Mouse (Mus musculus) urinary bladder, adult 18-20 months (tissue): ENCODE measurements around the gene Sgf29.
A peak's percentile ranks its signal among the peaks of the same experiment; 100 is the strongest.
"Not testable (repeated sequence)": the region's sequence is repeated elsewhere in the genome, so short reads cannot be mapped to it uniquely, and the experiment has no call there.

ENCODE experiments used
- DNase-seq, 2 experiments: peaks; one replicate each; pipeline ENCODE4 v3.0.0; 2022; ENCODE audit warnings: low spot score in 2 of 2, mixed read lengths in 2 of 2

The Sgf29 gene

DNA sequence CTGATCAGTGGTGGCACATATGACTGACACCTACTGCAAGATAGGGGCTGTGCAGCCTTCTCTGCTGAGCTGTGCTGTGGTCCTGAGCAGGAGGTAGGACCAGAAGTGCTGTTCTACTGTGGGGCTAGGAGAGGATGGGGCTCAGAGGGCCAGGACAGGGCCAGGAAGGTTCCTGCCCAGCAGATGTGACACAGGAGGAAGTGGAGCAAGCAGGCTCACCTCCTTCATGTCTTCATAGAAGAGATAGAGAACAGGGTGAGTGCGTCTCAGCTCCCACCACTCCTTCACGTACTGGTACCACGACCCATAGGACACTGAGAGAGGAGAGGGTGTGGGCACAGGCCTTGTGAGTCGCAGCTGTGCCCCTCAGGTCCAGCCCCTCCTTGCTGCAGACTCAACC is 39.0 kb downstream of the Sgf29 start:
- not testable (repeated sequence) for DNase-seq

DNA sequence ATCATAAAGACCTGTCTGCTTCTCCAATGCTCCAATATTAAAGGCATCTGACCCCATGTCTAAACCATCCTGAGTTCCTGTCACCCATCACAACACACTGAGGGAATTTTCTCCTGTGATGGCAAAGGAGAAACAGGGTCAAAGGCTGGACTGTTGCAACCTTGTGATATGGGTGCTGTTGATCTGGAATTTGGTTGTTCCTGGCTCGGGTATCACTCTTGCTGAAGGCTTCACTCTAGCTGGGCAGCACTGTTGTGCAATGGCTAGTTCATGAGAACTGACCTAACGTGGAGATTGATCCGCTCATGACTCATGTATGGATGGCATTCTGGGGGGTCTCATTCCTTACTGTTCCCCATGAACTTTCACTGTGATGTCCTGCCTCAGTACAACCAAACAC is 39.9 kb downstream of the Sgf29 start:
- no peak for DNase-seq

DNA sequence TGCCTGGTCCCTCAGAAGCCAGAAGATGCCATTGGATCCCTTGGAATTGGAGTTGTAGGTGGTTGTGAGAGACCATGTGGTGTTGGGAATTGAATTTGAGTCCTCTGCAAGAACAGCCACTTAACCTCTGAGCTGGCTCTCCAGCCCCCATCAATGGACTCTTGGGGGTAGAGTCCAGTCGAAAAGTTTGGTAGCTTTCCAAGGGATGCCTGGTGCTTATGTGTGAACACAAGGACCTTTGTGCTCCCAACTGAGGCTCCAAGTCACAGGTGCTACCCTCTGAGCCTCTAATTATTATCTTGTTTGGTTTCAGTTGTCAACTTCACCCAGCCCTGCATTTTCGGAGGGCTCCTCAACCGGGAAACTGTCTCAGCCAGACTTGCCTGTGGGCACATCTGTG is 41.6 kb downstream of the Sgf29 start:
- no peak for DNase-seq

DNA sequence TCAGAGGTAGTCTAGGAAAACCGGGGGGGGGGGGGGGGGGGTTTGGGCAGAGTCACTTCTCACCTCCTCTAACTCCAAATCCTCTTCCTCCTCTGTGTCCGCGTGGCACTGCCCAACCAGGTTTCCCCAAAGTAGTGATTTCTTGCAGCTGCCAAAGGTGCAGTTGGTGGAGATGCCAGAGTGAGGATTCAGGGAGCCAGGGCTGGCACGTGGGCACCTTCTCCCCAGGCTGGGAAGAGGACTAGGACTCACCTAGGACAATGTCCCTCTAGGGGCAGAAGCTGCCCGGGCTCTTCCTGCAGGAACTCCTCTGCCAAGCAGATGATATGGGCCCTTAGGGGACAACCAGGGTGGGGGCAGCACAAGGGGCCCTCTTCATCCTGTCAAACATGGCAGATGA is 42.6 kb downstream of the Sgf29 start:
- no peak for DNase-seq

DNA sequence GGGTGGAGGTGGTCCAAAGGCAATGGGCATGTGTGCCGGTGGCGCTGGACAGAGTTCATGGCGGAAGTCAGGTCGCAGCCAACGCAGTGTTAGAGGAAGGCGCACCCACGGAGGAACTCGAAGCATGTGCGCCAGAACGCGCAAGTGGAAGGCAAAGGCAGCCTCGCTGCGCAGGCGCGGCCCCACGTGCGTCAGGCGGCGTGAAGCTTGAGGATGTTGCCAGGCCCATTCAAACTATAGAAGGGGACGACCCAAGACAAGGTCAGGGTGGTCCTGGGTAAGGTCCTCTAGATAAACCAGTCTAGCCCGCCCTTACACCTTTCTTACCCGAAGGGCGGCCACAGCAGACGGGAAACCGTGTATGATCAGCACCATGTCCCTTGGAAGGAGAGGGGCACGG is 43.3 kb downstream of the Sgf29 start:
- no peak for DNase-seq

DNA sequence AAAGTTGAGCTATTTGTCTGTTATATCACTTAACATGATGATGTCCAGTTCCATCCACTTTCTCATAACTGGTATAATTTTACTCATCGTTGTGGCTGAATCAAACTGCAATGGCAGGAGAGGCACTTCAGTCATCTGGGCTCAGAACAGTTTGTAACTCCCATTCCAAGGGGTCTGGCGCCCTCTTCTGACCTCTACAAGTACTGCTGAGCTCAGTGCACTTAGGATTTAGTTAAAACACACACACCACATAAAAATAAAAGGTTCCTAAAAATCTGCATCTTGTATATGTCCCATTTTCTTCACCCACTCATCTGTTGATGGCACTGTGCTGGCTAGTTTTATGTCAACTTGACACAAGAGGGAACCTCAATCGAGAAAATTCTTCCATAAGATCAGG is 44.1 kb downstream of the Sgf29 start:
- DNase-seq = peak; percentile 57 to 62

DNA sequence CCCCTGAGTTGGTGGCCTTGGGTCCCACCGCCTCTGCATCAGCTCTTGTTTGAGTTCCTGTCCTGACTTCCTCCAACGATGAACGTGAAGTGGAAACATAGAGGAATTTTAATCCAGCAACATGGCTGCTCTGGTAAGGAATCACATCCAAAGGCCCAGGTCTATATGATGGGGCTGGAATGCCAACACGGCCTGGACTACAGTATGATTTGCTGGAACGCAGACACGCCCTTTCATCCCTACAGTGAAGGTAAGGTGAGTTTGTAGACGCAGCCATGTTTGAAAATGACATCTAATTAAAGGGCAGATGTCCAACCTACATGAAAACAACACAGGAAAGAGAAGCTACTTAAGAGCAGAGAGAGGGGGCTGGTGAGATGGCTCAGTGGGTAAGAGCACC is 44.7 kb downstream of the Sgf29 start:
- no peak for DNase-seq

DNA sequence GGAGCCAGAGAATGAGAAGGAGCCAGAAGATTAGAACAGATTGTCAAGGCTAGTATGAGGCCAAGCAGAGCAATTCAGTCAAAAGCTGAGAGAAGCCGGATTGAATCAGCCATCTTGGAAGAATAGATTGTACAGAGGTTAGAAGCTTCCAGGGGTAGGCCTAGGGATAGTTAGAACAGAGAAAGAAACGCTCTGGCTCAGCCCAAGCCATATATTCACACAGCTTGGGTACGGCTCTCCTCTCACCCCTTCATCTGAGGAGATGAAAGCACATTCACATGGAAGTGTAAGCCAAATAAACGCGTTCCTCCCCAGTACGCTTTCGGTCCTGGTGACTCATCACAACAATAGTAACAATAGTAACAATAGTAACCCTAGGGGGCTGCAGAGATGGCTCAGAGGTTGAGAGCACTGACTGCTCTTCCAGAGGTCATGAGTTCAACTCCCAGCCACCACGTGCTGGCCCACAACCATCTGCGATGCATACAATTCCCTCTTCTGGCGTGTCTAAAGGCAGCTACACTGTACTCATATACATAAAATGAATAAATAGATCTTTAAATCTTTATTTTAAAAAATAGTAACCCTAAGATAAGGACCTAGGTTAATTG is 45.4 kb downstream of the Sgf29 start:
- DNase-seq = no peak

DNA sequence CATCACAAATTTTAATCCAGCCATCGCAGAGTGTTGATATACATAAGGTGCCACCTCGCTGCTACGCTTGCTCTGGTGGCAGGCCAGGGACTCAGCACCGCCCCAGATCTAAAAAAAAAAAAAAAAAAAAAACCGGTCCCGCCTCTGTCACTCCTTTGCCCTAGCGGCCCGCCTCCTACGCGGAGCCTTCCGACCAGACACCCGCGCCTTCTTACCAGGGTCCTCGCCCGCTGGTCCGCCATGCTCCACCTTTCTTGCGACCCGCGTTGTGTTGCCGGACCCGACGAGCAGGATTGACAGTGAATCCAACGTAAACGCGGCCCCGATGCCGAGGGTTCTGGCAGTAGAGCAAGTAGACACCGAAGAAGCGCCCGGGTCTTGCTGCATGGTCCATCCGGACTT is 46.1 kb downstream of the Sgf29 start, which contains the start of gene Bola2:
Gene Bola2, plus strand, starts transcription at position 192 of the 402 bp plus-strand sequence.
- DNase-seq = peak; percentile 61 to 74

DNA sequence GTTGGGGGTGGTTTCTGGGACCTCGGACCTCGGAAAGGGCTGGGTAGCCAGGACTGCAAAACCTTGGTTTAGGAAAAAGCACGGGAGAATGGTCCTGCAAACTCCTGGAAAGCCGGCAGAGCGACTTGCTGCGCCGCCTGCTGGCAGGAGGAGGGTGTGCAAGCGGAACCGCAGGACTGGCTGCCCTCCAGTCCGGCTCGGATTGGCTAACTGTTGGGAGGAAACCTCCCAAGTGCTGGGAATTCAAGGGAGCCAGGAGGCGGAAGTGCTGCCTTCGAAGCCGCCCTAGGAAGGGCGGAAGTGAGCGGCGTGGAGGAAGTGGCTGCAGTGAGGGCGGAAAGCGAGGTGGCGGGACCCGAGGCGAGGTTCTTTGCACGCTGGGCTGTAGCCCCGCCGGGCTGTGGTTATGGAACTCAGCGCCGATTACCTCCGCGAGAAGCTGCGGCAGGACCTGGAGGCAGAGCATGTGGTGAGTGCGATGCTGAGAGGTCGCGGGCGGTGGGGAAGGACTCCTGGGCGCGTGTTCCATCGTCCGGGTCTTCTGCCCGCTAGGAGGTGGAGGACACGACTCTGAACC is 46.6 kb downstream of the Sgf29 start, which contains the start of gene Slx1b:
Gene Slx1b, minus strand, starts transcription at position 154 of the 577 bp plus-strand sequence.
- DNase-seq = peak; percentile 83 to 94

DNA sequence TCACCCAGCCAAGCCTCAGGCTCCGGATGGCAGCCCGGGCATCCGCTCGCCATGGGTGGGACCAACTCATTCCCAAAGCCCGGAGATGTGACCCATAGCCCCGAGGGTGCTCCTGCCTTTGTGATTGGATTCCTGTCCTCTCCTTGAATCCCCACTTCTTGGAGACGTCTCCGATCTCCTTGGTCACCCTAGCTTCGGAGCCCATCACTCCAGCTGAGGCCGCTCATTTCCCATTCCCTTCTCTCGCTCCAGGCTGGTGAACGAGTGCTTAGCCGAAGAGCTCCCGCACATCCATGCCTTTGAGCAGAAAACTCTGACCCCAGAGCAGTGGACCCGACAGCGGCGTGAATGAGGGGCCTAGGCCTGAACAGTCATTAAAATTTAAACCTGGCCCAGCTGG is 47.2 kb downstream of the Sgf29 start:
- DNase-seq = no peak

DNA sequence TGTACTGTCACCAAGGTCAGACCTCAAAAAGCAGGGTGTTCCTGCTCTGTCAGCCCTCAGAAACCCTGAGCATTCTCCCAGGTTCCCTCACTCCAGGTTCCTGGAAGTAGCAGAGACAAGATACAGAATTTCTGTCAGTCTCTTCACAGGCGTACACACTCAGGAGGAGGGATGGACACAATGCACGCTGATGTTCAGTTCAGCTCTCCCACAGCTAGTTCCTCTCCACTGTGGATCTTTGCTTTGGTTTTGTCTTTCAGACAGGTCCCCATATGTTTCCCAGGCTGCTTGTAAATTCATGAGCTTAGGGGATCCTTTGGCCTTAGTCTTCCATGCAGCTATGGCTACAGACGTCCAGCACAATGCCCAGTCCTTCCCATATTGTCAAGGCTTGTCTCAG is 47.8 kb downstream of the Sgf29 start:
- no peak for DNase-seq

DNA sequence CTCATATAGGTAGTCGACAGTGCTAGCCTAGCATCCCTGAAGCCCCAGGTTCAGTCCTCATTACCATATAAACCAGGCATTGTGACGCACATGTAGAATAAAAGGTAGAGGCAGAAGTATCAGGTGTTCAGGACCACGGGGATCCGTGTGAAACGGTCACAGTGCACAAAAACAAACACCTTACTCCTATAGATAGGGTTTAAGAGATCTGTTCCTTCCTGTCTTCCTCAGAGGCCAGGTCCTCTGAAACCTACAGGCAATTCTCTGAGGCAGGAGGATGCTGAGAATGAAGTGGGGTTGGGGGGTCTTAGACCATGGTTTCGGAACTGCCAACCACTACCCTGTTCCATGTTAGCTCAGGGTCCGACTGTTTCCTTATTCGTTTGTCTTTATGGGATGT is 48.7 kb downstream of the Sgf29 start:
- no peak for DNase-seq

DNA sequence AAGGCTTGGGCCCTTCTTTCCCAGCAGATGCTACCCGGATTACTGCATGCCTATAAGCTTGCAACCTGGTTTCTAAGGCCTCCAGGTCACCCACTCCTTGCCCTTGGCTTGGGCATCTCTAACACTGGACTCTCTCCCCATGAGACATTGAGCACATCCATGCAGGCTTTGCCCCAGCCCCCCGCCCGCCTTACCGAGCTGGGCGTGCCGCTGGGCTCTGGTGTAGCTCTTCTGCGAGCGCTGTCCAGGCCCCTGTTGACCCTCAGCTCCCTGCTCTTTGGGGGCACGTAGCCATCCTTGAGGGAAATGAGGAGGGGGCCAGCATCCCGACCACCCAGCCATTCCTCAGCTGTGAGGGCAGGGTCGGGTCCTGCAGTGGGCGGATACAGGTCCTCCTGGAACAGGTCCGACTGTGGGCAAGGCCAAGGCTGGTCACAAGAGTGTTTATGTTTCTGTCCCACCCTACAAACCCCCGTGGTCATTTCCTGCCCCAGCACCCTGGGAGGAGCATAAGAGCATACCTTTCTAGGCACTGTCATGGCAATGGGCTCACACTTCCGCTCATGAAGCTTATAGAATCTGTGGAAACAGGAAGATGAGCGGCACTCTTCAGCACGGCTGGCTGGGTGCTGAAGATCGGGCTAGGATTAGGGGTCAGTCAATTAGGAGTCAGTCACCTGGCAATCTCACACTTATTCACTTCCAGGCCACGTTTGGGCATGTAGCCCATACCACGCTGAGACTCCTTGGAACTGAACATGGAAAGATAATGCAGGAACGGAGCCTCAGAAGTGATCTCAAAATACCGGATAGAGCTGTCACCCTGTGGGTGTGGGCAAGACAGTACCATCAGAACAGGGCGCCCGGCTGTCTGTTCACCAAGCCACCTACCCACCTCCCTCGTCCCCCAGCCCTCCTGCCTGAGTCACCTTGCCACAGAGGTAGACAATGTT is 51.2 kb downstream of the Sgf29 start:
- no peak for DNase-seq

DNA sequence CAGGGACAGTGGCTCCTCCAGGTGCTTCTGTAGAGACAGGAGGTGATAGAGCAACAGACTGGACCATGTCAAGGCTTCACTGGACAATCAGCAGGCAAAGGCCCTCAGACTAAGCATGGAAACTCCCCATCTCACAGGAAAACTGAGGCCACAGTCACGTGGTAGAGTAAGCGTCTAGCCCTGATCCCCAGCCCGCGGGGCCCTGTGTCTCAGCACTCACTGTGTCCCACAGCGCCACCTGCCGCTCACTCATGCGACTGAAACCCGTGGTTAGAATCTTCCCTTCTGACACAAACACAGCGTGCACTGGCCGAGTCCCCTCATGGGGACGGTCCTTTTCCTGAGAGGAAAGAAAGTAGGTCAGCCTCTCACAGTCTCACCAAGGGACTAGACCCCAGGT is 52.0 kb downstream of the Sgf29 start:
- DNase-seq = peak; percentile 60 to 85

DNA sequence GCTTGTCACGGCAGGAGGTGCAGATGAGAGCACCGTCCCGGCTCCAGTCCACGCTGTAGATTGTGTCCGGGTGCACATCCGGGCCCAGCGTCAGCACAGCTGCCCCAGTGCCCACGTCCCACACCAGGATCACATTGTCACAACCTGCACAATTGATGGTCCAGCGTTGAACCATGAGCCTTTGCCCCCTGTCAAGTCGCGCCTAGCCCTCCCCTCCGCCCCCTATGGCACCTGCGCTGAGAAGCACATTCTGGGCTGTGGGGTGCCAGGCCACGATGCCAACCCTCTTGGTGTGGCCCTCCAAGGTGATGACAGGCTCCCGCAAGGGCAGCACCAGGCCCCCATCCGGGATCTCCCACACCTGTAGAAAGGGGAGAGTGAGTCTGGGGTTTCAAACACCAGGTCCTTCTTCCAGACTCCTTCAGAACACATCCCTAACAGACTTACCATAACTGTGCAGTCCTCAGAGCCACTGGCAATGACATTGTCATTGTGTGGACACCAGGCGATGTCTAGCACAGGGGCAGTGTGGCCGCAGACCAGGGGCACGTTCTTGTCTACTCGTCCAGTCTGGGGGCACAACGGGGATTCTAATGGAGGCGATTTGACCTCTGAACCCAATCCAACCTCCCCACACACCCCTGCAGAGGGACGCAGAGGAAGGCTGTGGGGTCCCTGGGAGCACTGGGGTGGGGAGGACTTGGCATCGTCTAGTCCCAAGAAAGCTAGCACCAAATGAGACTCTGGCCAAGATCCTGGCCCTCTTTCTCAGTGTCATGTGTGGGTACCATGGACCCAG is 52.6 kb downstream of the Sgf29 start:
- DNase-seq = no peak

DNA sequence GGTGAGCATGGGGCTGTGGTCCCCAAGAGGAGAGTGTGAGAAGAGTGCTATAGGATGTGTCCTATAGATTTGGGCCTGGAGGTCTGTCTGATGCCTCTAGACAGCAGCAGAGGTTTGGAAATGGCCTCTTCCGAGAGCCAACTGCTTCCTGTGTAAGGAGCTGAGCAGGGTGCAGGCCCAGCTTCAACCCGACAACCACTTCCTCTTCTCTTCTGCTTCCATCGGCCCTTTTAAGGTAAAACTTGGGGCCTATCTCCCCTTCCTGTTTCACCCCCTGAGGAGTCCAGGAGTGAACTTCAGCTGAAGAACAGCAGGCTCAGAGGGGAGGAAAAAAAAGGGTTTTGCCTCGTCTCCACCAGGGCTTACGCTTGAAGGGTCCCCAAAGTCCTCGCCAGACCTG is 53.2 kb downstream of the Sgf29 start:
- DNase-seq = no peak

DNA sequence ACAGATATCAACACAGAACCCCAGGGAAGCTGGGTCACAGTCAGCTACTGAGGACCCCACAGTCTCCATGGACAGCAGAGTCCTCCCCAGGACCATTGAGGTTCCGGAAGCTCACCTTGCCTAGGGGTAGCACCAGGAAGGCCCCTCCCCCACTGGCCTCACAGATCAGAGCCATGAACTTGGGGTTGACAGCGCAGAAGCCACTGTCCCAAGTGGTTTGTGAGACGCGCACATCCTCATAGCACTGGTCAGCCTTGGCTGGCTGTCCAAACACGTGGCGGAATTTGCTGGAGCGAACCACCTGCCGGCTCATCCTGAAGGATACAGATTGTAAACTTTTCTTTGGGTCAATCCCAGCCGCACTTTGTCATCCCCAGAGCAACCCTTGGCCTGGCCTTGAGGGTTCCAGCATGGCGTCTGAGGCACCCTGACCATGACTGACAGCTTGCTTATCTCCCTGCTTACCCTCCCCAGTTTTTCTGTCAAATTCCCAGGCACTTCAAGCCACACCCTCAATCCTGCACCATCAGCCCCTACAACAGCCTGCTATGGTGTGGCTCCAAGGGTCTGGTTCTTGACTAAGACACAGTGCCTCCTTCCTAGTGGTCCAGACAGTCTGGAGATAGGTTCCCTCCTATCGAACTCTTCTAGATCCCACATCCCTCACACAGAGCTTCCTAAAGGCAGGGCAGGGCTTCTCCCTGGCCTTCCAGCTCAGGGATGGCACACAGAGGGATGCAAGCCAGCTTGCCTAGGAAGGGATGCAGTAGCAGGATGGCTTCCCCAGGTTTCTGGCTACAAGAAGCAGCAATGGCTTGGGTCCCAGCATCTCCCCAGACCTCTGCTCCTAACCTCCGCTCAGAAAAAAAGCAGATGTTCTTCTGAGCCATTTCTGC is 54.0 kb downstream of the Sgf29 start:
- no peak for DNase-seq

DNA sequence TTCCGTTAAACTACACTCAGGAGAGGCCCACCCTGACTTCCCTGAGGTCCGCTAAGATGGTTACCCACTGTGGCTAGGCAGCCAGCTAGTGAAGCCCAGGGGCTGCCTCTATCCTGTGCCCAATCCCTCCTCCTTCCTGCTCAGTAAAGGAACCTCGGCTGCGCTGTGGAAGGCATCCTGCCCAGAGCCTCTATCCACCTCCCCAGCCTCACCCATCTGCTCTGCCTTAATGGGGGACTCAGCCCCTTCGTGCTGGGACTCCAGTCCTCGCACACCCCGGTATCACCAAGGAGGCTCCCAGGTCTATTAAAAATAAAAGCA is 54.6 kb downstream of the Sgf29 start:
- no peak for DNase-seq

DNA sequence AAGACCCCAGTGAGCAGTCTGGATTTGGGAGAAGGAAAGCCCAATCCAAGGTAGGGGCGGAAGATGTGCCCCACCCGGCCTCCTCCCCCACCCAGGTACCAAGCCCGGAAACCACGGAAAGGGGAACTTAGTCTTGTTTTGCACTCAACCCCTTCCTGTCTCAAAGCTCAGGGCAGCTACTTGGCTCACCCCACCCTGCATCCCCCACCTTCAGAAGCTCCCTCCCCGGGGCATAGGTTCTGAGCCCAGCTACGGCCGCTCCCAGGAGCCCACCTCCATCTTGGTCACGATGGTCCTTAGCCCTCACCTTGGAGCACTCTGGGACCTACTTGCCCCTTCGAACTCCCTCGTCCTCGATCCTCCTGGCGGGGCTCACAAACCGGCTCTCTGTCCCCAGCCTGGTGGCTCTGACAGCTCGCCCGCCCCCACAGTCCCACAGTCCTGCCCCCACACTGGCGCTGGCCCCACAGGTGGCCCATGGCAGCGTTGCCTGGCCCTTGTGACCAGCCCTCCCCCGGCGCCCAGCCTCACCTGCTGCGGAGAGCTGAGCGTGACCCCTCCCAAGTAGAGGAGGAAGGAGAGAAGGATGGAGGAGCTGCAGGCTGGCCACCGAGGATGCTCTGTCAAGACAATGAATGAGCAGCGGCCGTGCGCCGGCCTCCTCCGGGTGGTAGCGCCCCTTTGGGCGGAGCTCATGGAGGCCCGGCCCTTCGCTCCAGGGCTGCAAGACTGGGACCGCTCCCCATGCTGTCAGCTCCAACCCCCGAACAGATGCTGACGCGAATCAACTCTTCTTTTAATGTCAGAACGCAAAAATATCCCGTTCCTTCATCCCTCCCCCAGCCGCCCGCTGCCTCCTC is 55.2 kb downstream of the Sgf29 start:
- peak; percentile 46 to 47 for DNase-seq
